Mouse (Mus musculus) ZHBTc4 (cell line): ENCODE measurements around the gene Olfr613.
"Not testable (repeated sequence)": the region's sequence is repeated elsewhere in the genome, so short reads cannot be mapped to it uniquely, and the experiment has no call there.

Experiments used
- DNase-seq: peaks from one replicate; pipeline ENCODE4 v3.0.0-alpha.2; 2011; ENCODE audit warnings: low read depth, low spot score

The Olfr613 gene

GRCm38 (mm10) chr7:103547774-103548173, at the start of gene Olfr613:
Gene Olfr613, plus strand, starts transcription at chr7:103548074.
- DNase-seq: no peak

- no peak for DNase-seq
These were observed 35.9 kb upstream of the Olfr613 start, which contains the start of gene Olfr610 for GRCm38 (mm10) chr7:103512022-103512421. Gene Olfr610, minus strand, starts transcription at chr7:103512122.

GRCm38 (mm10) chr7:103520746-103521145, 27.1 kb upstream of the Olfr613 start, which contains the start of gene Olfr611:
Gene Olfr611, minus strand, starts transcription at chr7:103520846.
- DNase-seq: not testable (repeated sequence)

- DNase-seq: not testable (repeated sequence)
These were observed 5.3 kb upstream of the Olfr613 start, which contains the start of gene Olfr612 for GRCm38 (mm10) chr7:103542617-103543016. Gene Olfr612, minus strand, starts transcription at chr7:103542717.

DNA sequence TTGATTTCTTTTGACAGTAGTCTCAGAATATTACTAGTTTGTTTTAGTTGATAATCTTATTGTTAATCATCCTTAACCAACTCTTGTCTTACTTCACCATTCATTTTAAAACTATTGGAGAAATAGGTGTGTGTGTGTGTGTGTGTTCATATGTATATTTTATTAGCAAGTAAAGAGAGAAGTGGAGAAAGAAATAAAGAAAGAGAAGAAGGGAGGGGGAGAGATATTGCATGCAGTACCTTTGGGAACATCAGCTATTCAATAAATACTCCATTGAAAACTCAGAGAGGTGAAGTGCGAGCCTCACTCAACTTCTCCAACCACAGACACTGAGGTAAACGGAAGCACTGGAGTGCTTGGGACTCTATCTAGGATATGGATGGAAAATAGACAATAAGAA, 7.9 kb downstream of the Olfr613 start, which contains the start of gene Olfr615:
Olfr615 (plus strand) TSS at position 301 of the 400 bp plus-strand sequence.
- DNase-seq: no peak

DNA sequence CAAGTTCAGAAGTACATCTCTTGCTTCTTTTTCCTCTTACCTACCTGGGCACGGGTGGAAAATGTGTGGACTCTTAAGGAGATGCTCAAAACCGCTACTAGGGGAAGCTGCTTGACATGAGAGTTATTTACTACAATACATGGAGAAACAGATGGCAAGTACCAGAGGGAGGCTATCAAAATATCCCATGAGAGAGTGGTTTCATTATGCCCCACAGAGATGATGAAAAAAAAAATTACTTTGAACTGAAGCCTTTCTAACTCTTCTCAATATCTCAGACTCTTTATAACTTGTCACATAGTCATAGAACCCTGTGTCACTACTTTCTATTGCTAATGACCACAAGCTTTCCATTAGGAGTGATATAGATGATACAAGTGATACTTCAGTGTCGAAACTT, 21.2 kb downstream of the Olfr613 start, which contains the start of gene Olfr616:
Olfr616 (minus strand) TSS at position 101 of the 400 bp plus-strand sequence.
- no peak for DNase-seq

DNA sequence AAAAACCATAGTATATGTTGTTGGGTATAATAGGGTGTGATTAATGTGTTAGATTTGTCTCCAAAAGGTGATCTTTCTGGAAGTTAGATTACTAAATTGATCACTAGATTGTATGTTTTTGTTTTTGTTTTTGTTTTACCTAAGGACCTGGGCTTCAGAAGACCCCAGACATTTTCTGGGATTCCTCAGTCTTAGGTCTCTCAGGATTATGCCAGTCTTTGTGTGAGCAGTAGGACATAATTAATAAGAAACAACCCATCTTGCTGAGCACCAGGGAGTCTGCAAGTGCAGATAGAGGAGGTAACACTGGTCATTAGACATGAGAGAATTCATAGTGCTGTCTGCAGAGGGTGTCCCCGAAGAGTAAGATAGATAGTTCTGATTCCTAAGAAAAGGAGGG, 24.9 kb downstream of the Olfr613 start, which contains the start of gene Olfr617:
Olfr617 (plus strand) TSS at position 301 of the 400 bp plus-strand sequence.
- no peak for DNase-seq

DNA sequence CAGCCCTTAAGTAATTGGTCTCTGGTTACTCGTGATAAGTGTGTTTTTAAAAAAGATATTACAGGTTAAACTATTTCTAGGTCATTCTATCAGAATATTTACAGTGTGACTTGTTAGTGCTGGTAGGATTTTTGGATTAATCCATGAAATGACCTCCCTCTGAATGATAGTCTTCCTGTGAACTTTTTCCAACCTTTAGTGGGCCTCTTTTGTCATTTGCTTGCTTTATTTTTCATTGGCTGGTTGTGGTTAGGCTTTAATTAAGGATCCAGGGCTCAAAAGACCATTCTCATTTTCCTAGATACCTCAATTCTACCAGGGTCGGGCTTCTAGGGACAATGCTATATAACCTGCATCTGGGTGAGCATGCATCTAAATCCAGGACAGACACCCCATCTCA, 41.9 kb downstream of the Olfr613 start, which contains the start of gene Olfr618:
Olfr618 (plus strand) TSS at position 301 of the 400 bp plus-strand sequence.
- no peak for DNase-seq

- no peak for DNase-seq
These were observed 52.4 kb downstream of the Olfr613 start, which contains the start of gene Olfr619 for GRCm38 (mm10) chr7:103600275-103600674. Gene Olfr619, plus strand, starts transcription at chr7:103600575.
